Comparison of ENCODE assay signal across 8 mouse cellular contexts in the genomic region with DNA sequence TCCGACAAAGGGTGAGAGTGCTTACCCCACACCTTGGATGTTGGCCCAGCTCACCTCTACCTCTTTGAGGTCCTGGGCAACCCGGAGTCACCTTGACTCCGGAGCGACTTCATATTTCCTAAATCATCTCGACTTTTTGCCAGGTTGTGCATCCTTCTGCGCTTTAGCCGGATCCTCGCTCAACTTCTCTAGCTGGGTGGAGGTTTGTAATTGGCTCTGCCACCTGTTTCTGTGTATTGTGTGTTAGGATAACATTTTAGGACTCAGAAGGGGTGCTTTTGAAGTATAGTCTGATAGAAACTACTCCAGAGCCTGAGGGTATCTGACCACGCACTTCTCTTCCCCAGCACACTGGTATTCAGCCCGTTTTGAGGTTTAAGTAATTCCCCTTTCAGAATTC. TPM values are rescaled to one million over a fixed set of nuclear protein-coding genes. Genes with fewer than 3 reads are reported as not detected.
DNase-seq lines count a peak whose midpoint lies in the region; ATAC-seq lines count a peak whose summit lies in the region.

No protein-coding gene starts in this region.

- peak overlapping the region; percentile 61 to 72 for H3K4me3 ChIP-seq in heart, embryonic 14.5 days (ENCODE audit: control insufficient read depth in 1 of 2, insufficient read depth in 1 of 2, low read depth in 1 of 2, low read length in 2 of 2)
- peak overlapping the region; percentile 77 for H3K4me3 ChIP-seq in midbrain, embryonic 11.5 days (ENCODE audit: low read depth, low read length)

- H3K27ac ChIP-seq in heart, embryonic 14.5 days (replicated peaks in 1 of 2; ENCODE audit: control insufficient read depth in 1 of 2, insufficient read depth in 1 of 2, low read depth in 2 of 2, low read length in 2 of 2) = peak overlapping the region in 1 of 2 experiments; percentile 82; a peak in 2 of 4 replicates
- H3K27ac ChIP-seq in midbrain, embryonic 11.5 days (ENCODE audit: low read depth, low read length) = no peak overlapping the region

- intact Hi-C loops in heart, postnatal 36 days (cut with DNase I) = loop anchor here (5.0 kb wide), 1 partner anchor 154 kb away; a partner anchor contains a TSS
- intact Hi-C loops in heart, postnatal 25 days (cut with DNase I) = loop anchor here (5.0 to 10.0 kb wide), 2 partner anchors 259 to 341 kb away; a partner anchor contains a TSS

- peaks cover 14% of the 10 kb centered on the region for H3K36me3 ChIP-seq in heart, embryonic 14.5 days (ENCODE audit: control insufficient read depth, insufficient read depth, low read length)
- peaks cover 1% of the 10 kb centered on the region; the same call in 1 of the 2 replicates for H3K36me3 ChIP-seq in midbrain, embryonic 11.5 days (ENCODE audit: control insufficient read depth, insufficient read depth, low read length)

- peak overlapping the region; percentile 71 for H3K4me2 ChIP-seq in heart, embryonic 14.5 days (ENCODE audit: low read length)
- H3K4me2 ChIP-seq in midbrain, embryonic 11.5 days = peak overlapping the region; percentile 69

- peaks cover 0 to 20% of the 10 kb centered on the region in 2 experiments; a peak in 3 of 4 replicates for H3K4me1 ChIP-seq in heart, embryonic 14.5 days (ENCODE audit: control insufficient read depth in 2 of 2, insufficient read depth in 2 of 2, low read length in 2 of 2)
- H3K4me1 ChIP-seq in midbrain, embryonic 11.5 days (ENCODE audit: control insufficient read depth, insufficient read depth, low read length) = peaks cover 13% of the 10 kb centered on the region

- H3K9me3 ChIP-seq in heart, embryonic 14.5 days (ENCODE audit: control insufficient read depth, low read length) = no peaks in the 10 kb centered on the region
- no peaks in the 10 kb centered on the region for H3K9me3 ChIP-seq in midbrain, embryonic 11.5 days (ENCODE audit: control insufficient read depth, low read length)

- no peaks in the 10 kb centered on the region for H3K27me3 ChIP-seq in heart, embryonic 14.5 days (ENCODE audit: control insufficient read depth, insufficient read depth, low read length)
- H3K27me3 ChIP-seq in midbrain, embryonic 11.5 days (ENCODE audit: control insufficient read depth, insufficient read depth, low read length) = no peaks in the 10 kb centered on the region

- DNase-seq in heart, postnatal 36 days = no peak
- peak; percentile 17 for DNase-seq in Muller cell, postnatal 12 days (ENCODE audit: inconsistent ontology term)
- DNase-seq in heart, postnatal 25 days (ENCODE audit: low spot score) = peak; percentile 6
- DNase-seq in midbrain, embryonic 11.5 days (ENCODE audit: low spot score, missing footprints) = peak; percentile 92
- DNase-seq in yolk sac, embryonic 10.5 days (ENCODE audit: low spot score) = no peak
- no peak for DNase-seq in gastrocnemius, adult 18-20 months (ENCODE audit: low spot score)
- no peak for DNase-seq in adrenal gland, postnatal 14 days

- WGBS in heart, embryonic 14.5 days = 3% methylated on average over 10 of the region's 10 CpGs
- 3% methylated on average over 10 of the region's 10 CpGs for WGBS in midbrain, embryonic 11.5 days

- no peak for ATAC-seq in heart, embryonic 14.5 days (ENCODE audit: insufficient number of reproducible peaks, insufficient read depth, low FRiP score, low read depth)
- ATAC-seq in midbrain, embryonic 11.5 days (ENCODE audit: low FRiP score) = no peak

- peak overlapping the region; percentile 88 for H3K9ac ChIP-seq in heart, embryonic 14.5 days (ENCODE audit: low read length)
- H3K9ac ChIP-seq in midbrain, embryonic 11.5 days (ENCODE audit: low read length) = peak overlapping the region; percentile 94

RNA-seq across cellular contexts. Expression of a gene that starts 0.6 kb away (rescaled TPM):
- 10.3 and 12.2 TPM in 2 replicates for polyA plus RNA-seq in heart, embryonic 14.5 days (2014; fragmentation: Nextera tagmentation; extraction: Ambion mirVana)
- total RNA-seq in heart, postnatal 36 days (2021) = 10 to 100 TPM; 32.4 to 33.0 TPM
- 10 to 100 TPM; 29.3 to 34.2 TPM for total RNA-seq in heart, postnatal 25 days (2021)
- 17.4 and 17.6 TPM in 2 replicates for polyA plus RNA-seq in midbrain, embryonic 11.5 days (2014; fragmentation: Nextera tagmentation; extraction: Ambion mirVana)
- 10 to 100 TPM; 21.5 to 22.6 TPM for total RNA-seq in gastrocnemius, adult 18-20 months (2021)
- total RNA-seq in adrenal gland, postnatal 14 days (2021) = 84.5 and 100 TPM in 2 replicates

RNA-seq across cellular contexts. Expression of a gene that starts 0.7 kb away (rescaled TPM):
- 72.6 and 74.6 TPM in 2 replicates for polyA plus RNA-seq in heart, embryonic 14.5 days (2014; fragmentation: Nextera tagmentation; extraction: Ambion mirVana)
- total RNA-seq in heart, postnatal 36 days (2021) = 10 to 100 TPM; 30.9 to 32.2 TPM
- total RNA-seq in heart, postnatal 25 days (2021) = 10 to 100 TPM; 30.0 TPM
- polyA plus RNA-seq in midbrain, embryonic 11.5 days (2014; fragmentation: Nextera tagmentation; extraction: Ambion mirVana) = 176 and 181 TPM in 2 replicates
- 10 to 100 TPM; 28.6 to 31.3 TPM for total RNA-seq in gastrocnemius, adult 18-20 months (2021)
- 41.0 and 43.6 TPM in 2 replicates for total RNA-seq in adrenal gland, postnatal 14 days (2021)

Comparison
In these comparisons a context has a peak if more than half of its experiments do, and no peak if none do; other contexts are left out.
1. DNase-seq: peak in Muller cell, postnatal 12 days (single experiment), heart, postnatal 25 days (single experiment) and midbrain, embryonic 11.5 days (single experiment); none in heart, postnatal 36 days (0 of 2), yolk sac, embryonic 10.5 days (single experiment), gastrocnemius, adult 18-20 months (single experiment) and adrenal gland, postnatal 14 days (single experiment).